Mouse (Mus musculus) hindbrain, embryonic 15.5 days (tissue): ENCODE measurements at regions not wholly inside any gene's neighbourhood (a gene's known extent, or its start where the extent isn't known, plus 50 kb on each side); places are given as distances from the start of the nearest gene placed in this dataset.

ENCODE experiments used
- ATAC-seq: fragments of 200-750 bp; cut with Nextera tagmentation; 2 replicates; pipeline ENCODE4 v1.8.0; 2017; ENCODE audit warnings: low read depth, moderate number of reproducible peaks, moderate TSS enrichment; ENCODE audit not compliant: low FRiP score
- H3K27ac ChIP-seq: fragments of 300-500 bp; sonication (generic); replicated peaks from 2 replicates; pipeline ENCODE4 v1.5.1; 2015; ENCODE audit warnings: mild to moderate bottlenecking, inconsistent platforms
- H3K27me3 ChIP-seq: fragments of 300-500 bp; sonication (generic); 2 replicates; pipeline ENCODE4 v1.6.1; 2015; ENCODE audit warnings: control low read depth, inconsistent platforms
- H3K36me3 ChIP-seq: fragments of 300-500 bp; sonication (generic); 2 replicates; pipeline ENCODE4 v1.6.1; 2015; ENCODE audit warnings: control low read depth, inconsistent platforms
- H3K4me1 ChIP-seq: fragments of 300-500 bp; sonication (generic); replicated peaks from 2 replicates; pipeline ENCODE4 v1.6.1; 2015; ENCODE audit warnings: control low read depth, inconsistent platforms
- H3K4me2 ChIP-seq: fragments of 300-500 bp; sonication (generic); 2 replicates; pipeline ENCODE4 v1.6.1; 2015; ENCODE audit warnings: moderate library complexity, mild to moderate bottlenecking, inconsistent platforms
- H3K4me3 ChIP-seq: fragments of 300-500 bp; sonication (generic); 2 replicates; pipeline ENCODE4 v1.5.1; 2015; ENCODE audit warnings: mild to moderate bottlenecking, inconsistent platforms
- H3K9ac ChIP-seq: fragments of 300-500 bp; sonication (generic); 2 replicates; pipeline ENCODE4 v1.6.1; 2015; ENCODE audit warnings: inconsistent platforms
- H3K9me3 ChIP-seq: fragments of 300-500 bp; sonication (generic); 2 replicates; pipeline ENCODE4 v1.6.1; 2016; ENCODE audit warnings: control low read depth, inconsistent platforms
- WGBS: fragments of 180-500 bp; shearing (Covaris S2); methylation state at CpG from one replicate; pipeline ENCODE4 v1.1.7; 2015; 5-methylcytosine and 5-hydroxymethylcytosine counted together

DNA sequence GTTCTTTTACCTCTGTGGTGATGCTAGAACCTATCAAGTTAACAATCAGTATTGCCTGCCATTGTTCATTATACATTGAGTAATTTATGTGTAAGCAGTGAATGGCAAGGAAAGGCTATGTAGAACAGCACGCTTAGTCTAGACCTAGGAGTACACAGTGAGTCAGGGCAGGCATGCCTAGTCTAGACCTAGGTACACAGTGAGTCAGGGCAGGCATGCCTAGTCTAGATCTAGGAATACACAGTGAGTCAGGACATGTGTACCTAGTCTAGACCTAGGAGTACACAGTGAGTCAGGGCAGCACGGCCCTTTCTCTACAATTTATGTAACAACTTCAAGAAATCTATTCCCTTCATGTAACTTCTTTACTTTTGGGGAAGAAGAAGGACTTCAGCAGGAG is 347.2 kb downstream of the Tmem232 start:
- 79% methylated on average over 2 of the region's 2 CpGs for WGBS
- H3K9ac ChIP-seq: no peak overlapping the region

DNA sequence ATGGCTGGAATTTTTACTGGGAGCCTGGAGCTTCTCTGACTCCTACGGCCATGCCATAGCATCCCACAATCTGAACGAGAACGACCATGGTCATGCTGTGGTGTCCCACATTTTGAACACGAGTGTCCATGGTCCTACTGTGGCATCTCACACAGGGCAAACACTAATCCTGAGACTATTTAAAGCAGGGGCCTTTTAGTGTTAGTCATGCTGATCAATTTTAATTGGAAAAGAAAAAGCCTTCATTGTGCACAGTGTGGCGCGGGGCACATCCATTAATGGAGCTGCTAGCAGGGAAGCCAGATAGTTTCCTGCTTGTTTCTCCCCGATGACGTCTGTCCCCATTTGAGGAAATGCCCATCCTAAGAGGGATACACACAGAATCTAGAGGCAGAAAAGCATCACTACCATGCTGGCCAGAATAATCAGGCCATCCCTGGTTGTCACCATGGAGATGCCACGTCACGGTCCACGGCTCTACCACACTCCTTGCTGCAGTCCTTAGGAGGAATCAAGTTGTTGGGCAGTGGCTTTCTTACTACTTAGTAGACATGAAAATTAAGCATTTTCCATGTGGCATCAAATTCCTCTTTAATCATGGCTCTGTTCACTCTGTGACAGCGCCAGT is 348.0 kb downstream of the Tmem232 start:
- H3K4me3 ChIP-seq: no peak overlapping the region
- H3K36me3 ChIP-seq: no peaks in the 10 kb centered on the region
- H3K9ac ChIP-seq: no peak overlapping the region
- peaks cover 6% of the 10 kb centered on the region; the same call in 1 of the 2 replicates for H3K4me1 ChIP-seq
- no peaks in the 10 kb centered on the region for H3K27me3 ChIP-seq
- H3K4me2 ChIP-seq: no peak overlapping the region
- 60% methylated on average over 12 of the region's 12 CpGs for WGBS
- H3K9me3 ChIP-seq: no peaks in the 10 kb centered on the region
- peak; percentile 74 for ATAC-seq
- no peak overlapping the region for H3K27ac ChIP-seq

More for the DNA sequence above, 347.2 kb downstream of the Tmem232 start:
- H3K4me3 ChIP-seq: no peak overlapping the region
- no peak overlapping the region for H3K4me2 ChIP-seq
- H3K27me3 ChIP-seq: no peaks in the 10 kb centered on the region
- no peak overlapping the region for H3K27ac ChIP-seq
- no peaks in the 10 kb centered on the region for H3K9me3 ChIP-seq
- H3K4me1 ChIP-seq: peaks cover 6% of the 10 kb centered on the region; the same call in 1 of the 2 replicates
- no peaks in the 10 kb centered on the region for H3K36me3 ChIP-seq
- no peak for ATAC-seq

- peaks cover 6% of the 10 kb centered on the region; the same call in 1 of the 2 replicates for H3K4me1 ChIP-seq
- H3K4me2 ChIP-seq: no peak overlapping the region
- no peak for ATAC-seq
- H3K27me3 ChIP-seq: no peaks in the 10 kb centered on the region
- no peaks in the 10 kb centered on the region for H3K9me3 ChIP-seq
- no peak overlapping the region for H3K4me3 ChIP-seq
- H3K36me3 ChIP-seq: no peaks in the 10 kb centered on the region
- H3K9ac ChIP-seq: no peak overlapping the region
- no peak overlapping the region for H3K27ac ChIP-seq
- 86% methylated on average over 12 of the region's 12 CpGs for WGBS
Observed at GRCm38 (mm10) chr17:65190839-65191591, 349.6 kb downstream of the Tmem232 start.

DNA sequence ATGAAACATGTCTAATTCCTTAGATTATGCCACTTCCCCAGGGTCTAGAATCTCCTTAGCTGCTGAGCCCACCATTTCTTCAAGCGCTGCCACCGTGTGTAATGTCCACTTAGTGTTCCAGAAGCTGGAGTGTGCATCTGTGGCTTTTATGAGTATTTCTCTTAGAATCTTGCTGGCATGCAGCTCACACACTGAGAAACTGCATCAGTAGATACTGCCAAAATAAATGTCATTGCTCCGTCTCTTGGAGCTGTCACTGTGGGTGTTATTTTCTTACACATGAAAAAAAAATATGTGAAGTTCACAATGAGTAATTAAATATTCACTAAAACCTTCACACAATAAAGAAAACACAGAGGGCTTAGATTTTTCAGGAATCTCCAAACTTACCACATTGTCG is 345.3 kb upstream of the 4930583I09Rik start:
- 75% methylated on average over 4 of the region's 4 CpGs for WGBS
- H3K4me1 ChIP-seq: 0 out of 2 replicates have a peak, but pooled peaks cover 3% of the 10 kb centered on the region
- no peaks in the 10 kb centered on the region for H3K36me3 ChIP-seq
- H3K4me3 ChIP-seq: no peak overlapping the region
- H3K4me2 ChIP-seq: no peak overlapping the region
- no peaks in the 10 kb centered on the region for H3K27me3 ChIP-seq
- ATAC-seq: no peak
- no peak overlapping the region for H3K9ac ChIP-seq
- H3K9me3 ChIP-seq: no peaks in the 10 kb centered on the region
- no peak overlapping the region for H3K27ac ChIP-seq

DNA sequence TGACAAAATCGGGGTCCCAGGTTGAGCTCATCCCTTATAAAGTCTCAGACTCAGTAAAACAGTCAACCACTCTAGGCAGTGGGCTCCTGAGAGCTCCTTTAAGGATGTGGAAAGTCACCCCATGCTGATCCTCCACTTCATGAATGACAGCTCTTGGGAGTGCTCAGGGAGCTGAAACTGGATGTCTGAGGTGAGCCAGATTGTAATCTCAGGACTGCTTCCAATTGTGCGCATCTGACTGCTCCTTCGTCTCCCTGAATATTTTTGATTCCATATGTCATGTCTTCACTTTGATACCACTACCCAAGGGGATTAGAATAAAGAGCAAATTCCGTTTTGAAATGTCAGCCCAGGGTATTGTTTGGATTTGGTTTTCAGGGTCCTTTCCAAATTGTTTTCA is 339.9 kb upstream of the 4930583I09Rik start:
- no peak for ATAC-seq
- no peak overlapping the region for H3K4me3 ChIP-seq

DNA sequence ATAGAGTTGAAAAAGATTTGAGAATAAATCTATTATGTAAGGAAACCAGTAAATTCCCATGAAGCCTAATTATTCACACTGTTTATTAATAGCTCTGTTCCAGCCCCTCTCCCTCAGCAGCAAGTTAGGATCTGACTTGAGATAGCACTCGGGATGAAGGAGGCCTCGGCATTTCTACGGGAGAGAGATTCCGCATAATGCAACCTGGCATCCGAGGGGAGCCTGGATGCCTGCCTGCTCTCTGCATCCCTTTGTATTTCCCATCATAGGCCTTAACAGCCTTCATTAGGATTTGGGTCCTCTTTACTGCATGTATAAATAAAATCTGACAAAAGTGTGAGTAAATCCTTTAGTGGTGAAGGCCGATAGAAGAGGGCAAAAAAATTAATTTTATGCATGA is 338.2 kb upstream of the 4930583I09Rik start:
- no peak overlapping the region for H3K4me3 ChIP-seq
- H3K9ac ChIP-seq: no peak overlapping the region
- ATAC-seq: no peak
- WGBS: 63% methylated on average over 6 of the region's 6 CpGs
- H3K4me2 ChIP-seq: no peak overlapping the region
- no peaks in the 10 kb centered on the region for H3K27me3 ChIP-seq
- 0 out of 2 replicates have a peak, but pooled peaks cover 4% of the 10 kb centered on the region for H3K4me1 ChIP-seq
- H3K27ac ChIP-seq: no peak overlapping the region
- no peaks in the 10 kb centered on the region for H3K36me3 ChIP-seq
- no peaks in the 10 kb centered on the region for H3K9me3 ChIP-seq

More for the DNA sequence above, 339.9 kb upstream of the 4930583I09Rik start:
- H3K27me3 ChIP-seq: no peaks in the 10 kb centered on the region
- no peaks in the 10 kb centered on the region for H3K36me3 ChIP-seq
- H3K27ac ChIP-seq: no peak overlapping the region
- H3K4me2 ChIP-seq: no peak overlapping the region
- H3K9ac ChIP-seq: no peak overlapping the region
- 62% methylated on average over 4 of the region's 4 CpGs for WGBS
- no peaks in the 10 kb centered on the region for H3K9me3 ChIP-seq
- 0 out of 2 replicates have a peak, but pooled peaks cover 3% of the 10 kb centered on the region for H3K4me1 ChIP-seq

DNA sequence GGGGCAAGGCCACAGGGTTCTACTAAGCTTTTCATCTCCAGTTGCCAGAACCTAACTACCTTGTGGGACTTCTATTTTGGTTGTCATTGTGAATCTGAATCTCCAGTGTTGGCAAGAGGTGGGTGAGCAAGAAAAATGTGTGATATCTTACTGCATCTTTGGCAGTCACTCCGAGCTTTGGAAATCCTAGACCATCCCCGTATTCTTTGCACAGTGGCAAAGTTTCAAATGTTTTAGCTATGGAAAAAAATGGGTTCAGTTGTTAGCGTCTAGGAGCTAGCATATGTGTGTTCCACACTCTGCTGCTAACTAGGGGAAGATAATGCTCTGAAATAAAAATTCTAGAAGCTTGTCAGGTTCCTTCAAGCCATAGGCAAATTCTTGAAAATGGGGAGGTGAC is 337.4 kb upstream of the 4930583I09Rik start:
- ATAC-seq: no peak
- Histone ChIP-seq H3K9ac (no peak overlapping the region), H3K36me3 (no peaks in the 10 kb centered on the region), H3K4me1 (0 out of 2 replicates have a peak, but pooled peaks cover 3% of the 10 kb centered on the region), H3K4me3 (no peak overlapping the region), H3K27me3 (no peaks in the 10 kb centered on the region), H3K4me2 (no peak overlapping the region), H3K27ac (no peak overlapping the region), H3K9me3 (no peaks in the 10 kb centered on the region)
- WGBS: 95% methylated on average over 3 of the region's 3 CpGs

DNA sequence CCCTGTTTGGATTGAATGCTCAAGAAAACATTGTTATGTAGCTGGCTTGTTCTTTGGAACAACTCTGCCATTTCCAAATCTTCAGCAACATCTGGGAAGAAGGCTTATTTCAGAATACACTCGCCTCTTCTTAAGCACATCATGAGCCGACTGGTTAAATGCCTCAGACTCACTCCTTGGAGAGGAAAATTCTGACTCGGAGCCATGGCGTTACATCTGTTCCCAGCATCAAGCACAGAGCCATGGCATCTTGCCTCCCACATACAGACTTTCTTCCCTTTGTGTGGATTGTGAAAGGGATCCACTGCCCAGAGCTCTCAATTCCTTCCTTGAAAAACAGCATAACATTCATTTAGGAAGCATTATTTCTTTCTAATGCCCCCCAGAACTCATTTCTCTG is 334.8 kb upstream of the 4930583I09Rik start:
- Histone ChIP-seq H3K36me3 (no peaks in the 10 kb centered on the region), H3K27me3 (no peaks in the 10 kb centered on the region), H3K4me3 (no peak overlapping the region), H3K27ac (peak overlapping the region; percentile 2; the same call in 1 of the 2 replicates), H3K4me2 (no peak overlapping the region), H3K4me1 (0 out of 2 replicates have a peak, but pooled peaks cover 3% of the 10 kb centered on the region), H3K9me3 (no peaks in the 10 kb centered on the region), H3K9ac (no peak overlapping the region)
- ATAC-seq: no peak
- WGBS: 55% methylated on average over 4 of the region's 4 CpGs

GRCm38 (mm10) chr17:65169981-65170617 is 334.2 kb upstream of the 4930583I09Rik start:
- H3K36me3 ChIP-seq: no peaks in the 10 kb centered on the region
- H3K27me3 ChIP-seq: no peaks in the 10 kb centered on the region
- H3K4me2 ChIP-seq: no peak overlapping the region
- H3K27ac ChIP-seq: no peak overlapping the region
- H3K9ac ChIP-seq: no peak overlapping the region
- 0 out of 2 replicates have a peak, but pooled peaks cover 3% of the 10 kb centered on the region for H3K4me1 ChIP-seq
- H3K9me3 ChIP-seq: no peaks in the 10 kb centered on the region
- no peak overlapping the region for H3K4me3 ChIP-seq
- 63% methylated on average over 4 of the region's 4 CpGs for WGBS
- no peak for ATAC-seq

GRCm38 (mm10) chr17:65146376-65146775 is 310.5 kb upstream of the 4930583I09Rik start:
- Histone ChIP-seq H3K36me3 (no peaks in the 10 kb centered on the region), H3K4me2 (no peak overlapping the region), H3K27me3 (no peaks in the 10 kb centered on the region), H3K4me1 (no peaks in the 10 kb centered on the region), H3K4me3 (no peak overlapping the region), H3K9ac (no peak overlapping the region), H3K27ac (0 out of 2 replicates have a peak overlapping the region, but pooled peaks have one; percentile 18), H3K9me3 (no peaks in the 10 kb centered on the region)
- ATAC-seq: peak; percentile 79
- 68% methylated on average over 2 of the region's 2 CpGs for WGBS

GRCm38 (mm10) chr17:65114651-65115050 is 278.8 kb upstream of the 4930583I09Rik start:
- no peak overlapping the region for H3K9ac ChIP-seq
- no peak overlapping the region for H3K4me2 ChIP-seq
- 72% methylated on average over 5 of the region's 5 CpGs for WGBS
- ATAC-seq: no peak
- H3K4me3 ChIP-seq: no peak overlapping the region
- H3K27ac ChIP-seq: no peak overlapping the region
- no peaks in the 10 kb centered on the region for H3K27me3 ChIP-seq
- no peaks in the 10 kb centered on the region for H3K4me1 ChIP-seq
- H3K9me3 ChIP-seq: no peaks in the 10 kb centered on the region
- no peaks in the 10 kb centered on the region for H3K36me3 ChIP-seq

- H3K4me1 ChIP-seq: no peaks in the 10 kb centered on the region
- no peak overlapping the region for H3K4me2 ChIP-seq
- ATAC-seq: no peak
- no peak overlapping the region for H3K9ac ChIP-seq
- H3K27ac ChIP-seq: no peak overlapping the region
- H3K9me3 ChIP-seq: no peaks in the 10 kb centered on the region
- no peaks in the 10 kb centered on the region for H3K27me3 ChIP-seq
- 76% methylated on average over 3 of the region's 3 CpGs for WGBS
- H3K36me3 ChIP-seq: no peaks in the 10 kb centered on the region
- no peak overlapping the region for H3K4me3 ChIP-seq
Observed at GRCm38 (mm10) chr17:65113121-65113520, 277.2 kb upstream of the 4930583I09Rik start.
